Mouse (Mus musculus) neutrophil, adult 65 days (primary cell): ENCODE measurements around the gene Mlc1. TPM values are rescaled to one million over a fixed set of nuclear protein-coding genes. Genes with fewer than 3 reads are reported as not detected.

Experiments used
- total RNA-seq: library from RNA; stranded (reverse); gene quantifications from 2 replicates; pipeline ENCODE4 v1.2.4, GENCODE M21; 2023

The Mlc1 gene
- not detected in 2 replicates for total RNA-seq

GRCm38 (mm10) chr15:88978281-88979137 is at the start of gene Mlc1:
Gene Mlc1, minus strand, starts transcription at chr15:88979007.

GRCm38 (mm10) chr15:88982534-88983079 is 3.8 kb upstream of the Mlc1 start, which contains the start of gene Mov10l1:
Gene Mov10l1, plus strand, starts transcription at chr15:88982909.

DNA sequence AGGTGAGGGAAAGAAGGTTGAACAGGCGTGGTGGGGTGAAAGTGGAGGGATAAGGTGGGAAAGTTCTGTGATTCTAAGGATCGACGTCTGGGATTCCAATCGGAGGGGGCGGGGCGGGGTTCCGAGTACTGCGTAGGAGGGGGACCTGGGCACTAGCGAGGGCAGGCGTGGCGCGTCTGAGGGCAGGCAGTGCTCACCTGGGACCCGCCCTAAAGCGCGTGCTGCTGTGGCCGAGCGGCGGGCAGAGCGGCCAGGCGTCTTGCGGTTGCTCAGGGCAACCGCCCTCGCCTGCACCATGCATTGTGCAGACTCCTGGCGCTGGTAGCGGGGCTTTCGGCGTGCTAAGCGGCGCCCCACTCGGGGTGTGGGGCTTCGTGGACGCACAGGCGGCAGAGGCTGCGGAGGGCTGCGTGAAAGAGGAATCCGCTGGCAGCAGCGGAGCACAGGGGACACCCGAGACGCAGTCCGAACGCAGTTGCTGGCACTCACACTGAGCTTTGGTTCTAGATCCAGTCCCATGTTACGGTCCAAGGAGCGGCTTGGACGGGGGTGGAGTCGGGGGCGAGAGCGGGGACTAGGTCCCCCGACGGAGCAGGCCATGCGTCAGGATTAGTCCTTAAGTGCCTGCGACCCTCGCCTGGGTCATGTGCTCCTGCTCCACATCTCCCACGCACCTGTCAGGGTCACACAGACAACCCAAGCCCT is 24.3 kb downstream of the Mlc1 start, which contains the start of gene Ttll8:
Ttll8 (minus strand) TSS at position 51 of the 705 bp plus-strand sequence.

Other genes starting within 250 kb of the Mlc1 start
- 59.8 and 83.7 TPM in 2 replicates for gene Brd1, start 244.8 kb downstream of the Mlc1 start, total RNA-seq
- gene Zbed4, start 227.3 kb downstream of the Mlc1 start, total RNA-seq: 12.1 and 14.2 TPM in 2 replicates
- 5.4 and 5.8 TPM in 2 replicates for gene Alg12, start 159.7 kb downstream of the Mlc1 start, total RNA-seq
- 22.0 and 27.8 TPM in 2 replicates for gene Creld2, start 159.4 kb downstream of the Mlc1 start, total RNA-seq
- 36.8 and 41.5 TPM in 2 replicates for gene Pim3, start 116.8 kb downstream of the Mlc1 start, total RNA-seq
- not detected in 2 replicates for gene Ttll8, start 24.6 kb downstream of the Mlc1 start, total RNA-seq
- gene Mov10l1, start 3.9 kb upstream of the Mlc1 start, total RNA-seq: not detected in 2 replicates
- gene Panx2, start 80.7 kb upstream of the Mlc1 start, total RNA-seq: not detected in 2 replicates
- 41.2 and 61.2 TPM in 2 replicates for gene Trabd, start 96.1 kb upstream of the Mlc1 start, total RNA-seq
- gene Selenoo, start 110.1 kb upstream of the Mlc1 start, total RNA-seq: 17.9 and 19.1 TPM in 2 replicates
- 18.3 and 20.1 TPM in 2 replicates for gene Tubgcp6, start 144.1 kb upstream of the Mlc1 start, total RNA-seq
- gene Hdac10, start 149.7 kb upstream of the Mlc1 start, total RNA-seq: 6.7 and 8.6 TPM in 2 replicates
- 0.95 TPM in 1 of 2 replicates, not detected in the other for gene Mapk12, start 161.7 kb upstream of the Mlc1 start, total RNA-seq
- 0.32 TPM in 1 of 2 replicates, not detected in the other for gene Mapk11, start 170.6 kb upstream of the Mlc1 start, total RNA-seq
- gene Plxnb2, start 201.8 kb upstream of the Mlc1 start, total RNA-seq: 47.8 and 51.8 TPM in 2 replicates
- 1.6 and 2.4 TPM in 2 replicates for gene Dennd6b, start 217.5 kb upstream of the Mlc1 start, total RNA-seq
- gene Ppp6r2, start 232.5 kb upstream of the Mlc1 start, total RNA-seq: 23.7 and 23.8 TPM in 2 replicates